Mouse (Mus musculus) olfactory bulb, adult 2 months (tissue): Measurements from ENCODE around the gene Olfr930.

Experiments
- CTCF ChIP-seq: fragments of 200-500 bp; IDR thresholded peaks from 2 replicates; pipeline ENCODE4 v1.5.1; 2012; ENCODE audit warnings: low read depth, mild to moderate bottlenecking, low read length, moderate library complexity; ENCODE audit not compliant: insufficient read depth
- POLR2A ChIP-seq: fragments of 200-500 bp; IDR thresholded peaks from 2 replicates; pipeline ENCODE4 v1.6.1; 2012; ENCODE audit warnings: mild to moderate bottlenecking, low read depth, low read length, moderate library complexity; ENCODE audit not compliant: insufficient read depth

DNA sequence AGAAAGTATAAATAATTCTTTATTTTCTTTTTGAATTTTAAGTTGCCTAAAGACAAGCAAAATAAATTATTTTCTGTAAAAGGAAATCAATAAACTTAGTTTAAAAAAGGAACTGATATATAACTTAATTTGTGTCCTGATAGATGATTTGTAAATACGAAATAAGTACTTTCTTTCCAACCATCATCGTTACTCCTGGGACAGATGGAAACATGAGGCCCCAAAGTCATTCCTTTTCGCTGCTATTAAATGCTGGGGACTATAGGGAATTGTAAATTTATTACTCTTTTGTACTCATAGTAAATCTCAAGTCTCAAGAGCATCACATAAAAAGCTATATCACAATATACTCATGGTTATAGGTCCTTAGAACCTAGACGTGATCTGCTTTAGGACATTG, 42.4 kb downstream of the Olfr930 start, which contains the start of gene Olfr933:
- TF ChIP-seq POLR2A: no peak
- TF ChIP-seq CTCF: no peak
